Mouse (Mus musculus) lung, adult 2 months (tissue): ENCODE results near the gene Adamts9. TPM values are rescaled to one million over a fixed set of nuclear protein-coding genes. Genes with fewer than 3 reads are reported as not detected.
A peak's percentile ranks its signal among the peaks of the same experiment; 100 is the strongest.

Source experiments
- DNase-seq: peaks from one replicate; pipeline ENCODE4 v3.0.0; 2022
- H3K4me1 ChIP-seq: fragments of 200-500 bp; 2 replicates; pipeline ENCODE4 v1.6.1; 2011; ENCODE audit warnings: low read length; ENCODE audit not compliant: control insufficient read depth, insufficient read depth
- H3K4me3 ChIP-seq: fragments of 200-500 bp; replicated peaks from 2 replicates; pipeline ENCODE3; 2011; ENCODE audit warnings: low read depth, mild to moderate bottlenecking, control low read depth, low read length; ENCODE audit errors: extremely low read depth
- CTCF ChIP-seq: fragments of 200-500 bp; IDR thresholded peaks from 2 replicates; pipeline ENCODE4 v1.5.1; 2011; ENCODE audit warnings: mild to moderate bottlenecking, low read length, control low read depth; ENCODE audit not compliant: insufficient read depth
- POLR2A ChIP-seq: fragments of 200-500 bp; IDR thresholded peaks from 2 replicates; pipeline ENCODE4 v1.6.1; 2011; ENCODE audit warnings: low read depth, mild to moderate bottlenecking, control low read depth, low read length, borderline replicate concordance; ENCODE audit errors: extremely low read depth
- WGBS: fragments of 180-500 bp; shearing (Covaris S2); methylation state at CpG from one replicate; pipeline ENCODE4 v1.1.7; 2018; 5-methylcytosine and 5-hydroxymethylcytosine counted together
- polyA plus RNA-seq: library from polyadenylated mRNA; depleted of rRNA; stranded (reverse); fragments of >200 nt; gene quantifications from 2 replicates; pipeline ENCODE4 v1.2.3, GENCODE M21; 2012; rRNA removed

The Adamts9 gene
- 6.7 and 12.2 TPM in 2 replicates for polyA plus RNA-seq

- under 1% methylated on average over 68 of the region's 68 CpGs for WGBS
- H3K4me1 ChIP-seq: peaks cover 3% of the 10 kb centered on the region
- peak within 1 kb of the TSS; percentile 92 for H3K4me3 ChIP-seq
- TF ChIP-seq POLR2A (peak; percentile 80; the same call in 1 of the 2 replicates), CTCF (no peak)
- peak; percentile 83 for DNase-seq
Observed at GRCm38 (mm10) chr6:92943057-92943781, at the start of gene Adamts9. TSS of gene Adamts9 (minus strand) at chr6:92943492.

GRCm38 (mm10) chr6:92991616-92992015, 48.3 kb upstream of the Adamts9 start:
- no peak overlapping the region for H3K4me3 ChIP-seq
- 26% methylated on average over 1 of the region's 1 CpGs for whole genome bisulfite sequencing
- TF ChIP-seq POLR2A: no peak
- TF ChIP-seq CTCF: no peak
- H3K4me1 ChIP-seq: peaks cover 10% of the 10 kb centered on the region
- DNase-seq: no peak

- DNase-seq: no peak
- no peak for TF ChIP-seq CTCF
- no peak for TF ChIP-seq POLR2A
- Histone ChIP-seq H3K4me1 (peaks cover 10% of the 10 kb centered on the region), H3K4me3 (no peak overlapping the region)
- WGBS: 56% methylated on average over 10 of the region's 10 CpGs
Observed at GRCm38 (mm10) chr6:92988620-92988998, 45.3 kb upstream of the Adamts9 start.

GRCm38 (mm10) chr6:92987846-92988619, 44.7 kb upstream of the Adamts9 start:
- Histone ChIP-seq H3K4me1 (peaks cover 12% of the 10 kb centered on the region), H3K4me3 (no peak overlapping the region)
- TF ChIP-seq CTCF (no peak), POLR2A (no peak)
- DNase-seq: no peak
- WGBS: 29% methylated on average over 14 of the region's 14 CpGs

GRCm38 (mm10) chr6:92987366-92987765, 44.1 kb upstream of the Adamts9 start:
- H3K4me3 ChIP-seq: peak overlapping the region; percentile 13
- TF ChIP-seq CTCF: no peak
- TF ChIP-seq POLR2A: no peak
- WGBS: 66% methylated on average over 9 of the region's 9 CpGs
- H3K4me1 ChIP-seq: peaks cover 12% of the 10 kb centered on the region
- DNase-seq: no peak

GRCm38 (mm10) chr6:92983421-92983820, 40.1 kb upstream of the Adamts9 start:
- Histone ChIP-seq H3K4me1 (peaks cover 10% of the 10 kb centered on the region), H3K4me3 (no peak overlapping the region)
- TF ChIP-seq CTCF (no peak), POLR2A (no peak)
- DNase-seq: no peak
- 65% methylated on average over 7 of the region's 7 CpGs for WGBS

- no peak for DNase-seq
- no peak overlapping the region for H3K4me3 ChIP-seq
- TF ChIP-seq POLR2A: no peak
- no peak for TF ChIP-seq CTCF
- peaks cover 2% of the 10 kb centered on the region; the same call in 1 of the 2 replicates for H3K4me1 ChIP-seq
- WGBS: 62% methylated on average over 7 of the region's 7 CpGs
Observed at GRCm38 (mm10) chr6:92981451-92982186, 38.3 kb upstream of the Adamts9 start.

- WGBS: 83% methylated on average over 3 of the region's 3 CpGs
- Histone ChIP-seq H3K4me3 (no peak overlapping the region), H3K4me1 (peaks cover 16% of the 10 kb centered on the region)
- DNase-seq: no peak
- TF ChIP-seq CTCF: no peak
- TF ChIP-seq POLR2A: no peak
Observed at GRCm38 (mm10) chr6:92973340-92973739, 30.0 kb upstream of the Adamts9 start.

- 76% methylated on average over 3 of the region's 3 CpGs for WGBS
- DNase-seq: no peak
- Histone ChIP-seq H3K4me1 (peaks cover 19% of the 10 kb centered on the region), H3K4me3 (no peak overlapping the region)
- TF ChIP-seq CTCF (no peak), POLR2A (no peak)
Observed at GRCm38 (mm10) chr6:92968718-92969117, 25.4 kb upstream of the Adamts9 start.
